Mouse (Mus musculus) hindbrain, embryonic 15.5 days (tissue): ENCODE measurements around the gene Usp29. TPM values are rescaled to one million over a fixed set of nuclear protein-coding genes. Genes with fewer than 3 reads are reported as not detected.
"Not testable (repeated sequence)": the region's sequence is repeated elsewhere in the genome, so short reads cannot be mapped to it uniquely, and the experiment has no call there.

Experiments used
- ATAC-seq: fragments of 200-750 bp; cut with Nextera tagmentation; 2 replicates; pipeline ENCODE4 v1.8.0; 2017; ENCODE audit warnings: low read depth, moderate number of reproducible peaks, moderate TSS enrichment; ENCODE audit not compliant: low FRiP score
- H3K27ac ChIP-seq: fragments of 300-500 bp; sonication (generic); replicated peaks from 2 replicates; pipeline ENCODE4 v1.5.1; 2015; ENCODE audit warnings: mild to moderate bottlenecking, inconsistent platforms
- H3K27me3 ChIP-seq: fragments of 300-500 bp; sonication (generic); 2 replicates; pipeline ENCODE4 v1.6.1; 2015; ENCODE audit warnings: control low read depth, inconsistent platforms
- H3K36me3 ChIP-seq: fragments of 300-500 bp; sonication (generic); 2 replicates; pipeline ENCODE4 v1.6.1; 2015; ENCODE audit warnings: control low read depth, inconsistent platforms
- H3K4me1 ChIP-seq: fragments of 300-500 bp; sonication (generic); replicated peaks from 2 replicates; pipeline ENCODE4 v1.6.1; 2015; ENCODE audit warnings: control low read depth, inconsistent platforms
- H3K4me2 ChIP-seq: fragments of 300-500 bp; sonication (generic); 2 replicates; pipeline ENCODE4 v1.6.1; 2015; ENCODE audit warnings: moderate library complexity, mild to moderate bottlenecking, inconsistent platforms
- H3K4me3 ChIP-seq: fragments of 300-500 bp; sonication (generic); 2 replicates; pipeline ENCODE4 v1.5.1; 2015; ENCODE audit warnings: mild to moderate bottlenecking, inconsistent platforms
- H3K9ac ChIP-seq: fragments of 300-500 bp; sonication (generic); 2 replicates; pipeline ENCODE4 v1.6.1; 2015; ENCODE audit warnings: inconsistent platforms
- H3K9me3 ChIP-seq: fragments of 300-500 bp; sonication (generic); 2 replicates; pipeline ENCODE4 v1.6.1; 2016; ENCODE audit warnings: control low read depth, inconsistent platforms
- WGBS: fragments of 180-500 bp; shearing (Covaris S2); methylation state at CpG from one replicate; pipeline ENCODE4 v1.1.7; 2015; 5-methylcytosine and 5-hydroxymethylcytosine counted together
- polyA plus RNA-seq: library from polyadenylated mRNA; unstranded; fragments of >200 nt; fragmentation: Nextera tagmentation; extraction: Ambion mirVana; gene quantifications from 2 replicates; pipeline ENCODE4 v1.2.1, GENCODE M21; 2015

Gene Usp29
- polyA plus RNA-seq, 1 experiment from 2014 or later = 28.3 TPM

DNA sequence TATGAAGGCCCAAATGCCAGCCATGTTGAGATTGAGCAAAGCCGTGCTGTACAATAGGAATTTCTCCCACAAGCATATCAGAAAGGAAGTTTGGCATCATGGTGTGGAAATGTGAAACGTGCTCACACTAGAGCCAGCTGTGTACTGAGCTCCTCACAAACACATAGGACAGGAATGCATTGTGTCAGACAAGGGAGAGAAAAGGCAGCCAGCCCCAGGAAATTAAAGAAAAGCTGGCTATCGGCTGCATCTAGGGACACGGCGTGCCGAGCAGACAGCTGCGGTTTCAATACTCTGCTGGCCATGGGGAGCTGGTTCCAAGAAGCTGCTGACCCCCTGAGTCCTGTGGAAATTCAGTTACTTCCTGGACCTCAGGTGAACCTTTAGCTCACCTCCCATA, 155.0 kb downstream of the Usp29 start:
- H3K4me3 ChIP-seq = no peak overlapping the region
- 77% methylated on average over 7 of the region's 7 CpGs for WGBS
- H3K4me2 ChIP-seq = no peak overlapping the region
- H3K36me3 ChIP-seq = no peaks in the 10 kb centered on the region
- no peak for ATAC-seq
- peaks cover 7% of the 10 kb centered on the region for H3K4me1 ChIP-seq
- no peak overlapping the region for H3K27ac ChIP-seq
- no peaks in the 10 kb centered on the region for H3K9me3 ChIP-seq
- no peak overlapping the region for H3K9ac ChIP-seq
- H3K27me3 ChIP-seq = no peaks in the 10 kb centered on the region

DNA sequence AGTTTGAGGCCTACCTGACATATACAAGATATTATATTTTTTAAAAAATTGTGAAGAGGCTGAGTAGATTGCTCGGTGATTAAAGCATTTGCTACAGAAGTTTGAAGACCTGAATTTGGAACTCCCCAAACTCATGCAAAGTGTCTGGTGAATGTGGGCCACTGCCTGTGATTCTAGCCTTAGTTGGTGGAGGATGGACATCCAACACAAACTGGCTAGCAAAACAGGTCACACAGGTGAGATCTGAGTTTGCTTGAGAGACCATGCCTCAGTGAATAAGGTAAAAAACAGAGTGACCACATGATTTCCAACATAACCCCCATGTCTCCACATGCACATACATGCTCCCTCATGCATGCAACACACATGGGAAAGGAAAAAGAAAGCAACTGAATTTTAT, 156.5 kb downstream of the Usp29 start:
- H3K36me3 ChIP-seq = no peaks in the 10 kb centered on the region
- H3K27me3 ChIP-seq = no peaks in the 10 kb centered on the region
- ATAC-seq = no peak
- no peak overlapping the region for H3K27ac ChIP-seq
- H3K9me3 ChIP-seq = no peaks in the 10 kb centered on the region
- H3K9ac ChIP-seq = no peak overlapping the region
- 92% methylated on average over 1 of the region's 1 CpGs for WGBS
- H3K4me1 ChIP-seq = peaks cover 12% of the 10 kb centered on the region
- H3K4me3 ChIP-seq = no peak overlapping the region
- no peak overlapping the region for H3K4me2 ChIP-seq

DNA sequence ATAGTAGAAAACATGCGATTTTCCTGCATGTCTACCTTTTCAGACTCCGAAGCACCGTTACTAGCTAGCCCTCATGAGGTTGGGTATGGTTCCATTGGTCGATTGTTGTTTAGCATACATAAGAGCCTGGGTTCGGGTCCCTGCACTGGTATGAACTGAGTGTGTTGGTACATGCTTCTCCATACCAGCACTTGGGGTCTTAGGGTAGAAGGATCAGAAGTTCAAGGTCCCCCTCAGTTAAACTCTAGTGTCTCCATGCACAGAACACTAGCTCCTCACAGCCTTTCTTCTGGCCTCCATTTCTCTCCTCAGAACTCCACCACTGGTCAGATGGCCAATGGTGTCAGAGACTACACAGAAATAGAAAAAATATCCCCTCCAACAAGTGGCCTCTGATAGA, 159.5 kb downstream of the Usp29 start:
- H3K9ac ChIP-seq = no peak overlapping the region
- ATAC-seq = no peak
- no peaks in the 10 kb centered on the region for H3K36me3 ChIP-seq
- no peak overlapping the region for H3K4me2 ChIP-seq
- no peaks in the 10 kb centered on the region for H3K27me3 ChIP-seq
- no peak overlapping the region for H3K4me3 ChIP-seq
- H3K4me1 ChIP-seq = peaks cover 15% of the 10 kb centered on the region
- WGBS = 95% methylated on average over 5 of the region's 5 CpGs
- H3K27ac ChIP-seq = no peak overlapping the region
- no peaks in the 10 kb centered on the region for H3K9me3 ChIP-seq

DNA sequence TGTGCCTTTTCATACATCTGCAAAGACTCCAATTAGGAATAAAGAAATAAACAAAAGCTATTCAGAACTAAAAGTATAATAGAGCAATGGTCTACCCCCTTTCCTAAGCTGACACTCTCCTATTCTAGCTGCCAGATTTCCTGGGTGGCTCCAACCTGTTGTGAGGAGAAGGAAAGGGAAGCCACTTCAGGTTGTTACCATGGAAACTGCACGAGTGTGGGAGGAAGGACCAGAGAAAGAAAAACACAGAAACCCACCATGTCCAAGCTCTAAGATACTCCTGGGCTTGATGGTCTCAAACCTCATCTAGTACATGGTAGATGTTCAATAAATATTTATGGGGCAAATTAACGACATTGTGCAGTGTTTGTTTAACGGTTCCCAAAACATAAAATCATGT, 160.8 kb downstream of the Usp29 start:
- no peak overlapping the region for H3K4me2 ChIP-seq
- ATAC-seq = peak; percentile 72
- H3K27me3 ChIP-seq = no peaks in the 10 kb centered on the region
- H3K36me3 ChIP-seq = no peaks in the 10 kb centered on the region
- peak overlapping the region; percentile 49; the same call in 1 of the 2 replicates for H3K27ac ChIP-seq
- H3K9ac ChIP-seq = no peak overlapping the region
- H3K4me1 ChIP-seq = peaks cover 15% of the 10 kb centered on the region
- 49% methylated on average over 3 of the region's 3 CpGs for WGBS
- H3K9me3 ChIP-seq = no peaks in the 10 kb centered on the region
- H3K4me3 ChIP-seq = no peak overlapping the region

DNA sequence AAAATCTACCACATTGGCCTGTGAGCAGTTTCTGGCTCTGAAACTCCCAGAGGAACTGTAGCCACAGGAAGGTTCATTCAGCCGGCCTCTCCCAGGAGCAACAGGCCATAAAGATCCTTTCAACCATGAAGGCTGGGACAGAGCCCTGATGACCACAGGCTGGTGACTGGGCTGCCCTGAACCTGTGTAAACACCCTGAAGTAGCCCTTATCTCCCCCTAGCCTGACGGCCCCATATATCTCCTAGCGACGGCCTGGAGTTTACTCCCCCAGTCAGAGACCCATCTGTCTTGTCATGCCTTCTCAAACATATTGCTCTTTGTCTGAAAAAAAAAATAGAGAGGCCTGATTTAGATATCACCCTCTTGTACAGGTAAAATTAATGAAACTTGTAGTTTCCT, 166.6 kb downstream of the Usp29 start:
- not testable (repeated sequence) for H3K4me3 ChIP-seq, ATAC-seq, H3K27ac ChIP-seq, H3K4me2 ChIP-seq, H3K4me1 ChIP-seq, H3K27me3 ChIP-seq, H3K9me3 ChIP-seq, H3K9ac ChIP-seq, H3K36me3 ChIP-seq
- WGBS = 34% methylated on average over 4 of the region's 4 CpGs

DNA sequence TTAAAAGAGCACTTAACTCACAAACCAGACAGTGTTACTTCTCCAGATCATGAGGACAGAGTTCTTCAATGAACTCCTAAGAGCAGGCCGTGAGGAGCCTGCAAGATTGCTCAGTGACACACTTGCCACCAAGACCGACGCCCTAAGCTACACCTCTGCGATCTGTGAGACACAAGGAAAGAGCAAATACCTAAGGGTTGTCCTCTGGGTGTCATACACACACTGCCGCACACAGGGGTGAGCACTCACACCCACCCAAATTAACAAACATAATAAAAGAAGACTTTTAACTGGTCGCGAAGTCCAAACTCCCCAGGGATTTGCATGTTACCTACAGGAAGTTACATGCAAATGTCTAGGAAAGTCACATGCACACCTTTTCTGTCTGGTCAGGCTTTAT, 170.3 kb downstream of the Usp29 start:
- Histone ChIP-seq H3K27me3 (no peaks in the 10 kb centered on the region), H3K27ac (no peak overlapping the region), H3K9ac (no peak overlapping the region), H3K4me3 (no peak overlapping the region), H3K9me3 (no peaks in the 10 kb centered on the region), H3K36me3 (no peaks in the 10 kb centered on the region), H3K4me2 (no peak overlapping the region), H3K4me1 (no peaks in the 10 kb centered on the region)
- ATAC-seq = no peak
- WGBS = 94% methylated on average over 7 of the region's 7 CpGs

DNA sequence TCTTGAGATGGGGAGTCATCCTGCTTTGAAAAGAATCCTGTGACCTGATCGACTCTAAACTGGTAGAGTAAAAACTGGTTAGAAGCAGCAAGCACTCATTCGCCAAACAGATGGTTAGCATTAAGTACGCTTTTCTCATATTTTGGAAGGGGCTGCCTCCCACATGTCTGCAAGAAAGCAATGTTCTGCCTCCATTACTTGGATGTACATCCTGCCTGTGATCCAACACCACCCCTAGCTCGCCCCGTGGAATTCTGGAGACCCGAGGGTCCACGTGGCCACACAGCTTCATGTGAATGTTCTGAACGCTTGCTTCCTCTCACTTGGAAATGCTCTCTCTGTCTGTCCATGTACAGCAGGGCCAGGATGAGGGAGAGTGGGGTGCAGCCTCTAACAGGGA, 173.1 kb downstream of the Usp29 start:
- Histone ChIP-seq H3K27me3 (no peaks in the 10 kb centered on the region), H3K4me3 (no peak overlapping the region), H3K9me3 (no peaks in the 10 kb centered on the region), H3K27ac (no peak overlapping the region), H3K9ac (no peak overlapping the region), H3K36me3 (no peaks in the 10 kb centered on the region), H3K4me2 (no peak overlapping the region), H3K4me1 (no peaks in the 10 kb centered on the region)
- ATAC-seq = no peak
- WGBS = 83% methylated on average over 8 of the region's 8 CpGs

DNA sequence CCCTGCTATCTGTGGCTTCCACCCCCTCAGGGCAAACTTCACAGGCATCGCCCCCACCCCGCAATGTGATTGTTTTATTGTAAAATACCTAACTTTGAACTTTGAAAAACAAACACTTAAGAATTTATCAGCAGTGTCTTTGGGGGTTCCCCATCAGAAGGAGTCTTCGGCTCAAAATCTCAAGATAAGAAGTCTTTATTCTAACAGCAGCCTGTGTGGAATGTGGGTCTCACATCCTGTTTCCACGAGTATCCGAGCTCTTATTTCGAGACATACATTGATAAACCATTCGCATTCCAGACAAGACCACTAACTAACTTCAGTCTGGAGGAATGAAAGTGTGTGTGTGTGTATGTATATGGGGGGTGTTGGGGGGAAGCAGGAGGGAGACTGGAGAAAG, 180.1 kb downstream of the Usp29 start:
- Histone ChIP-seq H3K4me1 (peaks cover 23% of the 10 kb centered on the region), H3K9ac (no peak overlapping the region), H3K27ac (no peak overlapping the region), H3K9me3 (no peaks in the 10 kb centered on the region), H3K27me3 (no peaks in the 10 kb centered on the region), H3K4me3 (no peak overlapping the region), H3K36me3 (no peaks in the 10 kb centered on the region), H3K4me2 (no peak overlapping the region)
- WGBS = 73% methylated on average over 7 of the region's 7 CpGs
- ATAC-seq = no peak

DNA sequence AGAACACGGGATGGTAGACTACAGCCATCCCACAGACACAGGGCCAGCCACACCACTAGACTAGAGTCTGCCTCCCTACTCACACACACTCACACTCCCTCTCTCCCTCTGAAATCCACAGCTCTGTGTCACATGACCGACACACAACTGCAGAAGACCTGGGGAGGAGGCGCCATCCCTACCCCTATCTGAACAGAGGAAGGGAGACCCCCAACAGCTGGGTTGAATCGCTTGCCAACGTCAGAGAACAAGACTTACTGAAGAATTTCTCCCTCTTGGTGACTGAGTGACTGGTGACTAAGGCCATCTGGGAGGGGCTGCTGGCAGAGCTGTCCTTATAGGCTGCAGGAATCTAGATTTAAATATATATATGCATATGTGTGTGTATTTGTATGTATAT, 181.4 kb downstream of the Usp29 start:
- Histone ChIP-seq H3K9me3 (no peaks in the 10 kb centered on the region), H3K9ac (no peak overlapping the region), H3K4me1 (peaks cover 23% of the 10 kb centered on the region), H3K27ac (no peak overlapping the region), H3K4me3 (no peak overlapping the region), H3K27me3 (no peaks in the 10 kb centered on the region), H3K4me2 (no peak overlapping the region), H3K36me3 (no peaks in the 10 kb centered on the region)
- WGBS = 77% methylated on average over 5 of the region's 5 CpGs
- ATAC-seq = no peak

DNA sequence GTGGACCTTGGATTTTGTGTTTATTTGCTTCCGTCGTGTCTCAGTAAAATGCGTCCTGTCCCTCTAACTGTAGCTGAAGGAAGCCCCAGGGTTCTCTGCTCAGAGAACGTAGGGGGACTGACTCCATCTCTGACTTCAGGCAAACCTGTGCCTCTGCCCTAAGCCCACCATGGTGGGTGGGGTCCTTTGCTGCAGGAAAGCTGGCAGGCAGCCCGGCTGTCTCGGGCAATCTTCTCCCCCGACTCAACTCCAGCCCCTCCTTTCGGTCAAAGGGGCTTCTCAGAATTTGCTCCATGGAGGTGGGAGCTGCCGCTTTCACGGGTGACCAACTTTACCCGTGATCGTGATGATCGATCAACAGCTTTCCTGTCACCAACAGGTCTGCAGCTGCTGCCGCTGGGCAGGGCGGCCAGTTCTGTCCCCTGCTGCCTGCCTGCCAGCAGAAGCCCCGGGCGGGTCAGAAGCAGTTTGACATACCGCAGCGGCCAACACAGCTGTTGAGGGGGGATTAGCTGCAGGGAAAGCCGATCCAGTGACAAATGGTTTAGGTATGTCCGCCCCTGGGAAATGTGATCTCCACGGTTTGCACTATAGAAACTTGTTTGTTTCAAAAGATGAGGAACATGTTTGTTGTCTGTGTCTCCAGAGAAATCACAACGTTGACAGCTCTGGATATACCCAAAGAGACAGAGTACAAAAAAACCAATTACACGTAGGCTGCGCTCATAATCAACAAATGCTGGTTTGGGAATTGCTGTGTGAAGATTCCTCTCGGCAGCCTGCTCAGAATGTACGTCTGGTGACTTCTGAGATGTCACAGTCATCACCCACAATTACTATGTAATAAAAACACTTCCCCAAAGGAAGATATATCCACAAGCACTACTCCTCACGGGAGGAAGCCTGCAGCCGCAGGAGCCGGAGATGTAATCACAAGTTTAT, 183.3 kb downstream of the Usp29 start:
- H3K27ac ChIP-seq = peak overlapping the region; percentile 56
- 10% methylated on average over 30 of the region's 30 CpGs for WGBS
- no peaks in the 10 kb centered on the region for H3K27me3 ChIP-seq
- peak; percentile 55 for ATAC-seq
- H3K36me3 ChIP-seq = no peaks in the 10 kb centered on the region
- H3K4me1 ChIP-seq = peaks cover 30% of the 10 kb centered on the region
- H3K4me2 ChIP-seq = peak overlapping the region; percentile 54
- H3K4me3 ChIP-seq = peak overlapping the region; percentile 26
- no peaks in the 10 kb centered on the region for H3K9me3 ChIP-seq
- peak overlapping the region; percentile 20; the same call in 1 of the 2 replicates for H3K9ac ChIP-seq

DNA sequence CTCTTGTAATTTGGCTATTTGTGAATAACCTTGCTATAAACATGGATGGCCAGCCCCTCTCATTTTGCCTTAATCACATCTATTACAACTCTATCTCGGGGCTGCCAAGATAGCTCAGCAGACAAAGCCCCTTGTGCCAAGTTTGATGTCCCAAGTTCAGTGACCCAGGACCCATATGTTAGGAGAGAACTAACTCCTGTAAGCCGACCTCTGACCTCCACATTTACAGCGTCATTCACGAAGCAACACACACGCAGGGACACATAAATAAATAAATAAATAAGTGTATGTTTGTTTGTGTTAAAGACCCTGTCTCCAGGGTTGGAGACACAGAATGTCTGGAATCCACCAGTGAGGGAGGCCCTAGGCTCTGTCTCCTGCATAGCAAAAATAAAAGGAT, 186.7 kb downstream of the Usp29 start:
- H3K9ac ChIP-seq = no peak overlapping the region
- no peak overlapping the region for H3K4me2 ChIP-seq
- no peak overlapping the region for H3K4me3 ChIP-seq
- H3K4me1 ChIP-seq = peaks cover 30% of the 10 kb centered on the region
- ATAC-seq = no peak
- 57% methylated on average over 5 of the region's 5 CpGs for WGBS
- no peaks in the 10 kb centered on the region for H3K27me3 ChIP-seq
- H3K27ac ChIP-seq = no peak overlapping the region
- no peaks in the 10 kb centered on the region for H3K9me3 ChIP-seq
- H3K36me3 ChIP-seq = no peaks in the 10 kb centered on the region

DNA sequence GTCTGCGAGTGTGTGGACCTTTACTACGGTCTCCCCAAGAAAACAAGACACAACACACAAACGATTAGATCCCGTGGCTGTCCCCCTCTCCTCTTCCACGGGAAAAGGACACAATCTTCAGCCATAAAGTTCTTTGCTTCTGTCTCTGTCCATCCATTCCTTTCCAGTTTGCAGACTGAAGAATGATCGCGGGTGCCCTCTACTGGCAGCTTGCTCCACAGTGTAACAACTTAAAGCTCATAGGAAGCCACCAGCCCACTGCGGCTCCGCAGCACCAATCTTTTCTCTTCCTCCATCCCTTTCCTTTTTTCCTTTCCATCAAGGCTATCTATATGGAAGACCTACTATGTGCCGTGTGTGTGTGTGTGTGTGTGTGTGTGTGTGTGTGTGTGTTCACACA, 187.9 kb downstream of the Usp29 start:
- H3K36me3 ChIP-seq = no peaks in the 10 kb centered on the region
- 17% methylated on average over 10 of the region's 10 CpGs for whole genome bisulfite sequencing
- no peak overlapping the region for H3K9ac ChIP-seq
- no peaks in the 10 kb centered on the region for H3K27me3 ChIP-seq
- ATAC-seq = peak; percentile 76
- peaks cover 22% of the 10 kb centered on the region for H3K4me1 ChIP-seq
- no peak overlapping the region for H3K4me3 ChIP-seq
- no peaks in the 10 kb centered on the region for H3K9me3 ChIP-seq
- H3K27ac ChIP-seq = no peak overlapping the region; the same call in 1 of the 2 replicates
- H3K4me2 ChIP-seq = no peak overlapping the region
